Mouse (Mus musculus): ENCODE measurements around the gene Lmo7.

- no peak for TF ChIP-seq CTCF (IDR thresholded peaks at IDR 0.05; ENCODE audit: extremely low read depth, insufficient read depth, insufficient read length, insufficient replicate concordance)
- TF ChIP-seq POLR2A (IDR thresholded peaks at IDR 0.05; ENCODE audit: low read depth, low read length): no peak
Observed at GRCm38 (mm10) chr14:101806058-101806457, 76.3 kb downstream of the Lmo7 start.

Data from spleen, adult 2 months (tissue).